Mouse (Mus musculus): ENCODE results near the gene Hax1. TPM values are rescaled to one million over a fixed set of nuclear protein-coding genes. Genes with fewer than 3 reads are reported as not detected.

Hax1 gene
- total RNA-seq (2015) (97.5 and 114 TPM in 2 replicates), total RNA-seq (2017) (48.8 and 50.8 TPM in 2 replicates)

- ATAC-seq (ENCODE audit: poor library complexity, severe bottlenecking) = peak; percentile 98
Observed at GRCm38 (mm10) chr3:89998612-89999054, at the start of gene Hax1. Hax1 (minus strand) TSS chr3:89998780.

- ATAC-seq (ENCODE audit: poor library complexity, severe bottlenecking) = no peak
Observed at GRCm38 (mm10) chr3:90036263-90036662, 37.7 kb upstream of the Hax1 start.

- ATAC-seq (ENCODE audit: poor library complexity, severe bottlenecking) = no peak
Observed at GRCm38 (mm10) chr3:90034653-90035052, 36.1 kb upstream of the Hax1 start.

- ATAC-seq (ENCODE audit: poor library complexity, severe bottlenecking) = no peak
Observed at GRCm38 (mm10) chr3:90016626-90017025, 18.0 kb upstream of the Hax1 start.

GRCm38 (mm10) chr3:90010291-90010690, 11.7 kb upstream of the Hax1 start:
- no peak for ATAC-seq (ENCODE audit: poor library complexity, severe bottlenecking)

GRCm38 (mm10) chr3:90004091-90004796, 5.7 kb upstream of the Hax1 start:
- no peak for ATAC-seq (ENCODE audit: poor library complexity, severe bottlenecking)

GRCm38 (mm10) chr3:89999830-90000229, 1.2 kb upstream of the Hax1 start:
- no peak; the same call in 1 of the 2 replicates for ATAC-seq (ENCODE audit: poor library complexity, severe bottlenecking)

GRCm38 (mm10) chr3:89999090-89999489, 510 bp upstream of the Hax1 start:
- no peak for ATAC-seq (ENCODE audit: poor library complexity, severe bottlenecking)

GRCm38 (mm10) chr3:89997791-89998495, 637 bp downstream of the Hax1 start:
- peak; percentile 28 for ATAC-seq (ENCODE audit: poor library complexity, severe bottlenecking)

GRCm38 (mm10) chr3:89994807-89995515, 3.6 kb downstream of the Hax1 start:
- no peak for ATAC-seq (ENCODE audit: poor library complexity, severe bottlenecking)

GRCm38 (mm10) chr3:89987822-89988221, 10.8 kb downstream of the Hax1 start:
- peak; percentile 62 for ATAC-seq (ENCODE audit: poor library complexity, severe bottlenecking)

- peak; percentile 52 for ATAC-seq (ENCODE audit: poor library complexity, severe bottlenecking)
Observed at GRCm38 (mm10) chr3:89987211-89987610, 11.4 kb downstream of the Hax1 start.

GRCm38 (mm10) chr3:89982426-89982825, 16.2 kb downstream of the Hax1 start:
- no peak for ATAC-seq (ENCODE audit: poor library complexity, severe bottlenecking)

GRCm38 (mm10) chr3:89976859-89977258, 21.7 kb downstream of the Hax1 start:
- ATAC-seq (ENCODE audit: poor library complexity, severe bottlenecking) = no peak

- ATAC-seq (ENCODE audit: poor library complexity, severe bottlenecking) = no peak
Observed at GRCm38 (mm10) chr3:89968509-89968908, 30.1 kb downstream of the Hax1 start.

GRCm38 (mm10) chr3:89966946-89967345, 31.6 kb downstream of the Hax1 start:
- ATAC-seq (ENCODE audit: poor library complexity, severe bottlenecking) = no peak

GRCm38 (mm10) chr3:89965972-89966371, 32.6 kb downstream of the Hax1 start:
- no peak for ATAC-seq (ENCODE audit: poor library complexity, severe bottlenecking)

GRCm38 (mm10) chr3:89965557-89965956, 33.0 kb downstream of the Hax1 start:
- ATAC-seq (ENCODE audit: poor library complexity, severe bottlenecking) = no peak

- peak; percentile 66 for ATAC-seq (ENCODE audit: poor library complexity, severe bottlenecking)
Observed at GRCm38 (mm10) chr3:89963926-89964739, 34.4 kb downstream of the Hax1 start.

GRCm38 (mm10) chr3:89963221-89963763, 35.3 kb downstream of the Hax1 start, which contains the start of gene Atp8b2:
Atp8b2 (minus strand) TSS chr3:89963508.
- peak; percentile 48 for ATAC-seq (ENCODE audit: poor library complexity, severe bottlenecking)

Data from megakaryocyte, adult 5-6 weeks (primary cell).